Mouse (Mus musculus): Measurements from ENCODE around the gene Pgm2l1. TPM values are rescaled to one million over a fixed set of nuclear protein-coding genes. Genes with fewer than 3 reads are reported as not detected.
"Not testable (repeated sequence)": the region's sequence is repeated elsewhere in the genome, so short reads cannot be mapped to it uniquely, and the experiment has no call there.

Gene Pgm2l1
- polyA plus RNA-seq, 1 experiment = 5.3 TPM

DNA sequence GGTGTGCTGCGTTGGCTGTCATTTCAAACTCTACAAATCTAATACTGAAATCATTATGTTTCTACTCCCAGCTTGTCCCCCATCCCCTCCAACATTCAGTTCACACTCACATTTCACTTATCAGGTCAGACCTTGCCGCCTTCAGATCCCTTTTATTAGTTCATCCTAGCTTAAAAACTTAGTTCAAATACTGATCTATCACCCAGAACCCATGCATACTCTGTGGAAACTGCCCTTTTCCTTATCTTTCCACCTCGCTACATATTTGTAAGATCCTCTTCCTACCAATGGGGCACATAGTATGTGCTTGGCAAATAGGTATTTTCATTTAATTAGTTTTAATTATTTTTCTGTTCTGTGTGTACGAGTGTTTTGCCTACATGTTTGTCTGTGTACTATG is 17.0 kb downstream of the Pgm2l1 start:
- H3K36me3 ChIP-seq (ENCODE audit: control insufficient read depth, insufficient read depth, low read length) = no peaks in the 10 kb centered on the region
- no peaks in the 10 kb centered on the region for H3K4me1 ChIP-seq (ENCODE audit: control insufficient read depth, insufficient read depth, low read length)
- TF ChIP-seq CTCF (IDR thresholded peaks at IDR 0.05; ENCODE audit: control insufficient read depth, insufficient read depth, insufficient replicate concordance, low read depth, low read length) (no peak), POLR2A (IDR thresholded peaks at IDR 0.05; ENCODE audit: control insufficient read depth, low read depth, low read length) (no peak)
- no peaks in the 10 kb centered on the region for H3K27me3 ChIP-seq (ENCODE audit: control insufficient read depth, insufficient read depth, low read length)
- no peak overlapping the region for H3K27ac ChIP-seq (ENCODE audit: control insufficient read depth, insufficient read depth, low read depth, low read length)
- no peak overlapping the region for H3K4me3 ChIP-seq (ENCODE audit: control insufficient read depth, low read depth, low read length)

DNA sequence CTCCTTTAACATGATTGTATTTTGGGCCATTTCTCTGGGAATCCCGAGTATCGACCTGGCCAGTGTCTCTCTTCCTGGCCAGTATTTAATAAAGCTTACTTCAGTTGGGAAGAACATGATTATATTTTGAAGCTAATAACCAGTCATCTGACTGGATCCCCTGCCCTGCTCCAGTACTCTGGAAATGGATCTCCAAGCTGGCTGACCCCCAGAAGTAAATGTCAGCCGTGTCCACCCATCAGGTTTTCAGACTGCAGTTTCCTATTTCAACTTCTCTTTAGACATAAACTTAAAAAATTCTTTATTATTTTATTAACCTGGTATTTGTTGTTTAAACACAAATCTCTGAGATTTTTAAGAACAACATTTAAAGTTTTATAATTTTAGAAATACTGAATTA is 18.0 kb downstream of the Pgm2l1 start:
- H3K27ac ChIP-seq (ENCODE audit: control insufficient read depth, insufficient read depth, low read depth, low read length) = no peak overlapping the region
- no peak for TF ChIP-seq CTCF (IDR thresholded peaks at IDR 0.05; ENCODE audit: control insufficient read depth, insufficient read depth, insufficient replicate concordance, low read depth, low read length)
- TF ChIP-seq POLR2A (IDR thresholded peaks at IDR 0.05; ENCODE audit: control insufficient read depth, low read depth, low read length) = no peak
- no peaks in the 10 kb centered on the region for H3K27me3 ChIP-seq (ENCODE audit: control insufficient read depth, insufficient read depth, low read length)
- H3K4me3 ChIP-seq (ENCODE audit: control insufficient read depth, low read depth, low read length) = no peak overlapping the region
- no peaks in the 10 kb centered on the region for H3K4me1 ChIP-seq (ENCODE audit: control insufficient read depth, insufficient read depth, low read length)
- no peaks in the 10 kb centered on the region for H3K36me3 ChIP-seq (ENCODE audit: control insufficient read depth, insufficient read depth, low read length)

DNA sequence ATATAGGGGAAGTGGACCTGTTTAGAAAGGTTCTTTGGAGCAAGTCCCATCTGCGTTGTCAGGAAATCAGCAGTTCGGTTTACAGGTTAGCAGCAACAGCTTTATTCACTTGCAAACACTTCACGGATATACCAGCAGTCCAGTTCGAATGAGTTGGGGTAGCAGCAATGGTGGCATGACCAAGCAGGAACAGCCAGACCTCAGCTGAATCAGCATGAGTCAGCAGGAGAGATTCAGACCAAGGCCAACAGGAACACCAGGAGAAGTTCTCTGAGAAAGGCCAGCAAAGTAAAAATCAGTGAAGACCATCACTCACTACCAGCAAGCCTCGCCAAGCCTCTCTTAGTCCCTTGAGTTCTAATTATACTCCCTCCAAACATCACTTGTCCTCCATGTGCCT is 23.5 kb downstream of the Pgm2l1 start:
- Histone ChIP-seq H3K36me3 (ENCODE audit: control insufficient read depth, insufficient read depth, low read length) (no peaks in the 10 kb centered on the region), H3K4me1 (ENCODE audit: control insufficient read depth, insufficient read depth, low read length) (no peaks in the 10 kb centered on the region), H3K27ac (ENCODE audit: control insufficient read depth, insufficient read depth, low read depth, low read length) (no peak overlapping the region), H3K27me3 (ENCODE audit: control insufficient read depth, insufficient read depth, low read length) (no peaks in the 10 kb centered on the region), H3K4me3 (ENCODE audit: control insufficient read depth, low read depth, low read length) (no peak overlapping the region)
- no peak for TF ChIP-seq CTCF (IDR thresholded peaks at IDR 0.05; ENCODE audit: control insufficient read depth, insufficient read depth, insufficient replicate concordance, low read depth, low read length)
- no peak for TF ChIP-seq POLR2A (IDR thresholded peaks at IDR 0.05; ENCODE audit: control insufficient read depth, low read depth, low read length)

DNA sequence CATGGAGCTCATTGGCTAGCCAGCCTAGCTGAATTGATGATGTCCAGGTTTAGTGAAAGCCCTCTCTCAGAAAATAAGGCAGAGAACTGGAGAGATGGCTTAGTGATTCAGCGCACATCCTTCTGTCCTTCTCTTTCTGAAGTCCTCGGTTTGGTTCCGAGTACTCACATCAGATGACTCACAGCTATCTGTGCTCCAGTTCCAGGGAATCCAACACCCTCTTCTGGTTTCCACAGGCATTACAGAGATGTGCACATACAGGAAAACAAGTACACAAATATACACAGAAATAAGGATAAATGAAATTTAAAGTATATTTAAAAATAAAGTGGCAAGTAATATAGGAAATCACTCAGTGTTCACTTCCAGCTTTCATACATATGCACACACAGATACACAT is 35.2 kb downstream of the Pgm2l1 start:
- H3K27ac ChIP-seq (ENCODE audit: control insufficient read depth, insufficient read depth, low read depth, low read length) = no peak overlapping the region
- no peak overlapping the region for H3K4me3 ChIP-seq (ENCODE audit: control insufficient read depth, low read depth, low read length)
- TF ChIP-seq POLR2A (IDR thresholded peaks at IDR 0.05; ENCODE audit: control insufficient read depth, low read depth, low read length) (no peak), CTCF (IDR thresholded peaks at IDR 0.05; ENCODE audit: control insufficient read depth, insufficient read depth, insufficient replicate concordance, low read depth, low read length) (no peak)
- H3K36me3 ChIP-seq (ENCODE audit: control insufficient read depth, insufficient read depth, low read length) = no peaks in the 10 kb centered on the region
- H3K4me1 ChIP-seq (ENCODE audit: control insufficient read depth, insufficient read depth, low read length) = no peaks in the 10 kb centered on the region
- H3K27me3 ChIP-seq (ENCODE audit: control insufficient read depth, insufficient read depth, low read length) = no peaks in the 10 kb centered on the region

DNA sequence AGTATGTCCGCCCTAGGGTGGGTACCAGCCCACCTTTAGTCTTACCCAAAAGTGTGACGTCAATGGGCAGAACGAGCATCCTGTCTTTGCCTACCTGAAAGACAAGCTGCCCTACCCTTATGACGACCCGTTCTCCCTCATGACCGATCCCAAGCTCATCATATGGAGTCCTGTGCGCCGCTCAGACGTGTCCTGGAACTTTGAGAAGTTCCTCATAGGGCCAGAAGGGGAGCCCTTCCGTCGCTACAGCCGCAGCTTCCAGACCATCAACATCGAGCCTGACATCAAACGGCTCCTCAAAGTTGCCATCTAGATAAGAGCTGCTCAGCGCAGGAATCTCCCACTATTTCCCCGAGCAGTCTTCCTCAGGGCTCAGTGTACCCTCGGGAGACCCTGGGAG is 37.7 kb downstream of the Pgm2l1 start:
- not testable (repeated sequence) for H3K4me1 ChIP-seq (ENCODE audit: control insufficient read depth, insufficient read depth, low read length); H3K27ac ChIP-seq (ENCODE audit: control insufficient read depth, insufficient read depth, low read depth, low read length); H3K36me3 ChIP-seq (ENCODE audit: control insufficient read depth, insufficient read depth, low read length); H3K27me3 ChIP-seq (ENCODE audit: control insufficient read depth, insufficient read depth, low read length); H3K4me3 ChIP-seq (ENCODE audit: control insufficient read depth, low read depth, low read length)

DNA sequence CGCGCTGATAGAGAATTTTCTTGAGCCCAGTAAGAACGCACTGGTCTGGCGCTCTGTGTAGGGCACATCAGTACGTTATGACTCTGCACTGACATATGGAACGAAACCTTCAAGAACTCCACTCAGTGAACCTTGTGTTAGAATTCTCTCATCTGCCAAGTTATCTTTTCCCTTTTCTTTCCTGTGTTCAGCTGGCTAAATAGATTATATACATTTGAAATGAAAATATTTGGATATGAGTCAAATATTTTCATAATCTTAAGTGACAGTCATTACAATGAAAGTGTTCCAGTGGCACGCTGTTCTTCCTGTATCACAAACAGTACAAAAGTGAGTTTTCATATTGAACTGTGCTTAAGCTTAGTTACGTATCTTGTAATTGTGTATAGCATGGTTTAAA is 45.2 kb downstream of the Pgm2l1 start:
- H3K27ac ChIP-seq (ENCODE audit: control insufficient read depth, insufficient read depth, low read depth, low read length) = no peak overlapping the region

DNA sequence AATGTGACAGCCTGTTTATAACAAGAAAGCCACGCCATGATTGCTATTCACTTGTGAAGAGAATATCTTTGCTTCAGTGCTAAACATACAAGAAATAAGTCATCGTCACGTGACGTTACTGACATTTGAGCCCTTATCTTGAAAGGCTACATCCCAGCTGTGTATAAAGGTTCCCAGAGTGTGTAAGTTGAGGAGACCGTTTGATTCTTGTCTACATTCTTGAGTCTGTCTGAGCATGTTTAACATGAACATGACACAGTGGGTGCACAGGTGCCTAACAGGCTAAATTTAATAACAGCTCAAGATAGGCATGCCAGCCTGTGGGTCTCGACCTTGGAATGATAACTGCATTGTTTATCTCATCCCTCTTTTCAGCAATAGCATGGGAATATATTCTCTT is 47.3 kb downstream of the Pgm2l1 start:
- Histone ChIP-seq H3K4me3 (ENCODE audit: control insufficient read depth, low read depth, low read length) (no peak overlapping the region), H3K4me1 (ENCODE audit: control insufficient read depth, insufficient read depth, low read length) (no peaks in the 10 kb centered on the region), H3K27me3 (ENCODE audit: control insufficient read depth, insufficient read depth, low read length) (no peaks in the 10 kb centered on the region), H3K36me3 (ENCODE audit: control insufficient read depth, insufficient read depth, low read length) (no peaks in the 10 kb centered on the region), H3K27ac (ENCODE audit: control insufficient read depth, insufficient read depth, low read depth, low read length) (no peak overlapping the region)
- TF ChIP-seq CTCF (IDR thresholded peaks at IDR 0.05; ENCODE audit: control insufficient read depth, insufficient read depth, insufficient replicate concordance, low read depth, low read length) = no peak
- no peak for TF ChIP-seq POLR2A (IDR thresholded peaks at IDR 0.05; ENCODE audit: control insufficient read depth, low read depth, low read length)

More for the DNA sequence above, 45.2 kb downstream of the Pgm2l1 start:
- TF ChIP-seq POLR2A (IDR thresholded peaks at IDR 0.05; ENCODE audit: control insufficient read depth, low read depth, low read length) (no peak), CTCF (IDR thresholded peaks at IDR 0.05; ENCODE audit: control insufficient read depth, insufficient read depth, insufficient replicate concordance, low read depth, low read length) (no peak)
- Histone ChIP-seq H3K4me3 (ENCODE audit: control insufficient read depth, low read depth, low read length) (no peak overlapping the region), H3K4me1 (ENCODE audit: control insufficient read depth, insufficient read depth, low read length) (no peaks in the 10 kb centered on the region), H3K36me3 (ENCODE audit: control insufficient read depth, insufficient read depth, low read length) (no peaks in the 10 kb centered on the region; the same call in 1 of the 2 replicates), H3K27me3 (ENCODE audit: control insufficient read depth, insufficient read depth, low read length) (no peaks in the 10 kb centered on the region)

DNA sequence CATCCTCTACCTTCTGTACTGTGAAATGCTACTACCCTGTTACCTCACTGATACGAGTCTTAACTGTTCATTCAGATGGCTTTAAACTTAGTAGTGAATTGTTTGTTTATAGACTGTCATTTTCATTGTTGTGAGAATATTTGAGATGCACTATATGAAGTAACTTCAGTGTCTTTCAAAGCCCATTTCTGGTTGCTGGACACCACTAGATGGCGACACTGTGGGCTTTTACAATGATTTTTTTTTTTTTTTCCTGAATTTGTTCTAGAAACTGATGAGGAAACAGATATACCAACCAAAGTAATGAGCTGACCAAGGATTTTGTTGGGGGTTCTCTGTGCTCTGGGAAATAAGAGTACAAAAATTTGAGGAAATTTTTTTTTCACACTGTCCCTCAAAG is 49.2 kb downstream of the Pgm2l1 start:
- H3K27ac ChIP-seq (ENCODE audit: control insufficient read depth, insufficient read depth, low read depth, low read length) = no peak overlapping the region
- no peaks in the 10 kb centered on the region for H3K36me3 ChIP-seq (ENCODE audit: control insufficient read depth, insufficient read depth, low read length)
- no peaks in the 10 kb centered on the region for H3K4me1 ChIP-seq (ENCODE audit: control insufficient read depth, insufficient read depth, low read length)
- TF ChIP-seq POLR2A (IDR thresholded peaks at IDR 0.05; ENCODE audit: control insufficient read depth, low read depth, low read length) = no peak
- no peak for TF ChIP-seq CTCF (IDR thresholded peaks at IDR 0.05; ENCODE audit: control insufficient read depth, insufficient read depth, insufficient replicate concordance, low read depth, low read length)
- no peak overlapping the region for H3K4me3 ChIP-seq (ENCODE audit: control insufficient read depth, low read depth, low read length)
- no peaks in the 10 kb centered on the region for H3K27me3 ChIP-seq (ENCODE audit: control insufficient read depth, insufficient read depth, low read length)

Data from testis, adult 2 months (tissue).